Mouse (Mus musculus): ENCODE data around the gene Igdcc4. TPM values are rescaled to one million over a fixed set of nuclear protein-coding genes. Genes with fewer than 3 reads are reported as not detected.

The Igdcc4 gene
- polyA plus RNA-seq, 1 experiment from 2014 or later, result 12.4 TPM

GRCm38 (mm10) chr9:65115891-65116290 lies 14.6 kb downstream of the Igdcc4 start:
- no peaks in the 10 kb centered on the region for H3K27me3 ChIP-seq (ENCODE audit: control insufficient read depth, insufficient read depth, low read length)

GRCm38 (mm10) chr9:65117516-65117915 lies 16.2 kb downstream of the Igdcc4 start:
- no peak for ATAC-seq (replicated peaks; ENCODE audit: insufficient number of reproducible peaks, low FRiP score, low TSS enrichment, low read depth)
- H3K36me3 ChIP-seq (replicated peaks; ENCODE audit: control insufficient read depth, insufficient read depth, low read depth, low read length), result no peaks in the 10 kb centered on the region
- H3K4me3 ChIP-seq (ENCODE audit: low read depth, low read length), result no peak overlapping the region
- no peak overlapping the region for H3K9ac ChIP-seq (replicated peaks; ENCODE audit: low read length)
- H3K4me1 ChIP-seq (ENCODE audit: control insufficient read depth, insufficient read depth, low read length), result no peaks in the 10 kb centered on the region
- H3K27ac ChIP-seq (replicated peaks; ENCODE audit: low read depth, low read length), result no peak overlapping the region
- WGBS, result 72% methylated on average over 2 of the region's 2 CpGs
- no peaks in the 10 kb centered on the region for H3K27me3 ChIP-seq (ENCODE audit: control insufficient read depth, insufficient read depth, low read length)
- no peaks in the 10 kb centered on the region for H3K9me3 ChIP-seq (replicated peaks; ENCODE audit: control insufficient read depth, low read length)
- no peak for DNase-seq (ENCODE audit: low spot score)
- H3K4me2 ChIP-seq (ENCODE audit: low read depth, low read length), result no peak overlapping the region

More at GRCm38 (mm10) chr9:65115891-65116290, 14.6 kb downstream of the Igdcc4 start:
- no peak overlapping the region for H3K4me3 ChIP-seq (ENCODE audit: low read depth, low read length)
- H3K9me3 ChIP-seq (replicated peaks; ENCODE audit: control insufficient read depth, low read length), result no peaks in the 10 kb centered on the region
- no peak overlapping the region for H3K4me2 ChIP-seq (ENCODE audit: low read depth, low read length)
- DNase-seq (ENCODE audit: low spot score) (no peak), ATAC-seq (replicated peaks; ENCODE audit: insufficient number of reproducible peaks, low FRiP score, low TSS enrichment, low read depth) (no peak)
- WGBS, result 72% methylated on average over 2 of the region's 2 CpGs
- no peaks in the 10 kb centered on the region for H3K36me3 ChIP-seq (replicated peaks; ENCODE audit: control insufficient read depth, insufficient read depth, low read depth, low read length)
- no peak overlapping the region for H3K27ac ChIP-seq (replicated peaks; ENCODE audit: low read depth, low read length)
- H3K4me1 ChIP-seq (ENCODE audit: control insufficient read depth, insufficient read depth, low read length), result no peaks in the 10 kb centered on the region
- no peak overlapping the region for H3K9ac ChIP-seq (replicated peaks; ENCODE audit: low read length)

GRCm38 (mm10) chr9:65120935-65121334 lies 19.6 kb downstream of the Igdcc4 start:
- DNase-seq (ENCODE audit: low spot score), result peak; percentile 88

GRCm38 (mm10) chr9:65122545-65122944 lies 21.3 kb downstream of the Igdcc4 start:
- DNase-seq (ENCODE audit: low spot score) (no peak), ATAC-seq (replicated peaks; ENCODE audit: insufficient number of reproducible peaks, low FRiP score, low TSS enrichment, low read depth) (no peak)
- H3K27ac ChIP-seq (replicated peaks; ENCODE audit: low read depth, low read length), result no peak overlapping the region
- no peaks in the 10 kb centered on the region for H3K36me3 ChIP-seq (replicated peaks; ENCODE audit: control insufficient read depth, insufficient read depth, low read depth, low read length)
- H3K4me2 ChIP-seq (ENCODE audit: low read depth, low read length), result peak overlapping the region; percentile 10
- H3K9me3 ChIP-seq (replicated peaks; ENCODE audit: control insufficient read depth, low read length), result no peaks in the 10 kb centered on the region
- WGBS, result 14% methylated on average over 18 of the region's 18 CpGs
- H3K4me3 ChIP-seq (ENCODE audit: low read depth, low read length), result no peak overlapping the region
- H3K4me1 ChIP-seq (ENCODE audit: control insufficient read depth, insufficient read depth, low read length), result no peaks in the 10 kb centered on the region
- no peaks in the 10 kb centered on the region for H3K27me3 ChIP-seq (ENCODE audit: control insufficient read depth, insufficient read depth, low read length)
- no peak overlapping the region for H3K9ac ChIP-seq (replicated peaks; ENCODE audit: low read length)

More at GRCm38 (mm10) chr9:65120935-65121334, 19.6 kb downstream of the Igdcc4 start:
- Histone ChIP-seq H3K9me3 (replicated peaks; ENCODE audit: control insufficient read depth, low read length) (no peaks in the 10 kb centered on the region), H3K27ac (replicated peaks; ENCODE audit: low read depth, low read length) (no peak overlapping the region), H3K4me2 (ENCODE audit: low read depth, low read length) (no peak overlapping the region), H3K9ac (replicated peaks; ENCODE audit: low read length) (no peak overlapping the region), H3K36me3 (replicated peaks; ENCODE audit: control insufficient read depth, insufficient read depth, low read depth, low read length) (no peaks in the 10 kb centered on the region), H3K4me3 (ENCODE audit: low read depth, low read length) (no peak overlapping the region), H3K27me3 (ENCODE audit: control insufficient read depth, insufficient read depth, low read length) (no peaks in the 10 kb centered on the region), H3K4me1 (ENCODE audit: control insufficient read depth, insufficient read depth, low read length) (no peaks in the 10 kb centered on the region)
- 4% methylated on average over 3 of the region's 3 CpGs for WGBS
- no peak for ATAC-seq (replicated peaks; ENCODE audit: insufficient number of reproducible peaks, low FRiP score, low TSS enrichment, low read depth)

- no peak overlapping the region for H3K27ac ChIP-seq (replicated peaks; ENCODE audit: low read depth, low read length)
- H3K9ac ChIP-seq (replicated peaks; ENCODE audit: low read length), result peak overlapping the region; percentile 72
- H3K4me1 ChIP-seq (ENCODE audit: control insufficient read depth, insufficient read depth, low read length), result no peaks in the 10 kb centered on the region
- H3K4me2 ChIP-seq (ENCODE audit: low read depth, low read length), result peak overlapping the region; percentile 92
- WGBS, result under 1% methylated on average over 48 of the region's 48 CpGs
- peak; percentile 89 for DNase-seq (ENCODE audit: low spot score)
- H3K27me3 ChIP-seq (ENCODE audit: control insufficient read depth, insufficient read depth, low read length), result no peaks in the 10 kb centered on the region
- H3K9me3 ChIP-seq (replicated peaks; ENCODE audit: control insufficient read depth, low read length), result no peaks in the 10 kb centered on the region
- peak overlapping the region; percentile 42 for H3K4me3 ChIP-seq (ENCODE audit: low read depth, low read length)
- no peaks in the 10 kb centered on the region for H3K36me3 ChIP-seq (replicated peaks; ENCODE audit: control insufficient read depth, insufficient read depth, low read depth, low read length)
- peak; percentile 54 for ATAC-seq (replicated peaks; ENCODE audit: insufficient number of reproducible peaks, low FRiP score, low TSS enrichment, low read depth)
Observed at GRCm38 (mm10) chr9:65123552-65124168, 22.4 kb downstream of the Igdcc4 start.

GRCm38 (mm10) chr9:65128123-65128815 lies 27.0 kb downstream of the Igdcc4 start:
- Histone ChIP-seq H3K4me3 (ENCODE audit: low read depth, low read length) (no peak overlapping the region), H3K4me1 (ENCODE audit: control insufficient read depth, insufficient read depth, low read length) (no peaks in the 10 kb centered on the region), H3K27me3 (ENCODE audit: control insufficient read depth, insufficient read depth, low read length) (no peaks in the 10 kb centered on the region), H3K9me3 (replicated peaks; ENCODE audit: control insufficient read depth, low read length) (no peaks in the 10 kb centered on the region), H3K4me2 (ENCODE audit: low read depth, low read length) (peak overlapping the region; percentile 34), H3K9ac (replicated peaks; ENCODE audit: low read length) (no peak overlapping the region), H3K27ac (replicated peaks; ENCODE audit: low read depth, low read length) (no peak overlapping the region), H3K36me3 (replicated peaks; ENCODE audit: control insufficient read depth, insufficient read depth, low read depth, low read length) (no peaks in the 10 kb centered on the region; the same call in 1 of the 2 replicates)
- 6% methylated on average over 24 of the region's 25 CpGs for WGBS
- ATAC-seq (replicated peaks; ENCODE audit: insufficient number of reproducible peaks, low FRiP score, low TSS enrichment, low read depth) (no peak), DNase-seq (ENCODE audit: low spot score) (peak; percentile 80)

- Histone ChIP-seq H3K36me3 (replicated peaks; ENCODE audit: control insufficient read depth, insufficient read depth, low read depth, low read length) (no peaks in the 10 kb centered on the region; the same call in 1 of the 2 replicates), H3K9me3 (replicated peaks; ENCODE audit: control insufficient read depth, low read length) (no peaks in the 10 kb centered on the region), H3K4me1 (ENCODE audit: control insufficient read depth, insufficient read depth, low read length) (no peaks in the 10 kb centered on the region; the same call in 1 of the 2 replicates), H3K27ac (replicated peaks; ENCODE audit: low read depth, low read length) (no peak overlapping the region), H3K4me3 (ENCODE audit: low read depth, low read length) (no peak overlapping the region), H3K4me2 (ENCODE audit: low read depth, low read length) (no peak overlapping the region), H3K9ac (replicated peaks; ENCODE audit: low read length) (no peak overlapping the region), H3K27me3 (ENCODE audit: control insufficient read depth, insufficient read depth, low read length) (no peaks in the 10 kb centered on the region)
- ATAC-seq (replicated peaks; ENCODE audit: insufficient number of reproducible peaks, low FRiP score, low TSS enrichment, low read depth) (no peak), DNase-seq (ENCODE audit: low spot score) (no peak)
- 75% methylated on average over 5 of the region's 5 CpGs for WGBS
Observed at GRCm38 (mm10) chr9:65131717-65132116, 30.4 kb downstream of the Igdcc4 start.

GRCm38 (mm10) chr9:65133739-65134138 lies 32.5 kb downstream of the Igdcc4 start:
- no peak overlapping the region for H3K4me2 ChIP-seq (ENCODE audit: low read depth, low read length)
- no peaks in the 10 kb centered on the region; the same call in 1 of the 2 replicates for H3K4me1 ChIP-seq (ENCODE audit: control insufficient read depth, insufficient read depth, low read length)
- H3K36me3 ChIP-seq (replicated peaks; ENCODE audit: control insufficient read depth, insufficient read depth, low read depth, low read length), result no peaks in the 10 kb centered on the region; the same call in 1 of the 2 replicates
- H3K27me3 ChIP-seq (ENCODE audit: control insufficient read depth, insufficient read depth, low read length), result no peaks in the 10 kb centered on the region
- H3K27ac ChIP-seq (replicated peaks; ENCODE audit: low read depth, low read length), result no peak overlapping the region
- ATAC-seq (replicated peaks; ENCODE audit: insufficient number of reproducible peaks, low FRiP score, low TSS enrichment, low read depth), result peak; percentile 34; the same call in 1 of the 2 replicates
- no peaks in the 10 kb centered on the region for H3K9me3 ChIP-seq (replicated peaks; ENCODE audit: control insufficient read depth, low read length)
- 4% methylated on average over 10 of the region's 10 CpGs for WGBS
- no peak overlapping the region for H3K4me3 ChIP-seq (ENCODE audit: low read depth, low read length)
- no peak overlapping the region for H3K9ac ChIP-seq (replicated peaks; ENCODE audit: low read length)
- DNase-seq (ENCODE audit: low spot score), result peak; percentile 89

Data from embryonic facial prominence, embryonic 11.5 days (tissue).